Mouse (Mus musculus) heart, postnatal 4 days (tissue): ENCODE measurements around the gene Tas2r126. TPM values are rescaled to one million over a fixed set of nuclear protein-coding genes. Genes with fewer than 3 reads are reported as not detected.
A peak's percentile ranks its signal among the peaks of the same experiment; 100 is the strongest.
"Not testable (repeated sequence)": the region's sequence is repeated elsewhere in the genome, so short reads cannot be mapped to it uniquely, and the experiment has no call there.

Source experiments
- DNase-seq: peaks from one replicate; pipeline ENCODE4 v3.0.0; 2021
- total RNA-seq, 2 experiments: library from RNA; stranded (reverse); gene quantifications; 2 replicates each; pipeline ENCODE4 v1.2.3; 2021

Tas2r126 gene
- total RNA-seq, result not detected

GRCm38 (mm10) chr6:42434446-42434845 lies at the start of gene Tas2r126:
Tas2r126 (plus strand) TSS chr6:42434535.
- peak; percentile 7 for DNase-seq

GRCm38 (mm10) chr6:42385635-42386034 lies 48.7 kb upstream of the Tas2r126 start:
- DNase-seq, result peak; percentile 10

GRCm38 (mm10) chr6:42391796-42392330 lies 42.5 kb upstream of the Tas2r126 start:
- peak; percentile 9 for DNase-seq

- DNase-seq, result peak; percentile 89
Measured at GRCm38 (mm10) chr6:42395960-42396809, 38.1 kb upstream of the Tas2r126 start.

DNA sequence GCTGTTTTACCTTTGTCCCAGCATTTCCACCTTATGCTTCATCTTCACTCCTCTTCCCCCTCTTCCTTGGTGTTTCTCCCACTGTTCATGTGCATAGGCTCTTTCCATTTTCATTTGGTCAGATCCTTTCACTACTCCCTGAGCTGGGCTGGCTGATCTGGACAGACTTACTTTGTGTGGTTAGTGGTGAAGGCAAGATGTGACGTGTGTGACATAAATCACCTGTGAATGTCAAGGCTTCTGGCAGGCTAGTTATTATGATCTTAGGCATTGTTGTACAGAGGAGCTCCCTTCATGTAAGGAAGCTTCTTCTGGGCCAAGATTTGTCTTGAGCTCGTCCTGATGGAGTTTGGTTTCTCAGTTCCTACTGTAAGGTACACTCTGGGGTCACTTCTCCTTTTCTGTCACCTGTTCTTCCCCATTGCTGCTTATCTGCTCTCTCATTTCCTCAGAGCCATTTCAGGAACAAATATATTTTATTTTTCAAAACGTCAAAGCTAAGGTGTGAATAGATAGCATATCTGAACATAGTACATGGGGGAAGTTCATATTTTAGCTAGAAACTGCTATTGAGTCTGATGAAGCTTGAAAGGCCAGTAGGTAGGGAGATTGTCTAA lies 37.2 kb upstream of the Tas2r126 start:
- DNase-seq, result peak; percentile 8

- DNase-seq, result no peak
Measured at GRCm38 (mm10) chr6:42398285-42398684, 36.0 kb upstream of the Tas2r126 start.

DNA sequence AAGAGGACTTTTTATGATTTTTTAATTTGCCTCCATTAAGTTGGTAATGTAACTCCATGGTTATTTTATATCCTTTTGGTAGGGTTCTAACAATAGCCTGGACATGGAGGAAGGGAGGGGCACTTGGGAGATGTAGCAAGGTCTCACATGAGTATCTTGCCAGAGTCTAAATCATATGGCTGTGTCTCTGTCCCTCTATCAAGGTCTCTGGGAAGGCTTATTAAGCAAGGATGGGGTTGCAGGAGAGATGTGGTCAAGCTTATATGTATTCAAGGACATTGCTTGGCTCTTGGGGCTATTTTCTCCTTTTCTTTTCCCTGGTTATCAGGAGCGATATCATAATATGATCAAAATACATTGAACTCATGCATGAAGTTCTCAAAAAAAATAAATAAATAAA lies 35.3 kb upstream of the Tas2r126 start:
- no peak for DNase-seq

DNA sequence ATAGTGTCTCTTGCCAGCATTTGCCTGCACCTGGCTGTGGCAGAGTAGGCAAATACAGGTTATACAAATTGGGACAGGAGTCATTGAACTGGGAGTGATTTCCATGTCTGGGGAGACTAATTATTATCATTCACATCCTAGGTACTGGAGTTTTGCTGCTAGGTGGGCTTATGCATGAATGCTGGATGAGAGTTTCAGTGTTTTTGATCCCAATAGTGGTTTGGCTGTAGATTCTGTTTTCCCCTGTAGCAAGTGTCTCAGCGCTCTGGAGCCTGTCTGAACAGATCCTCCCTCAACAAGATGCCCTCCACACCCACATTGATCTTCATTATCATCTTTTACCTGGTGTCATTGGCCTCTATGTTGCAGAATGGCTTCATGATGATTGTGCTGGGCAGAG lies 34.4 kb upstream of the Tas2r126 start, which contains the start of gene Tas2r143:
Tas2r143 (plus strand) TSS at position 301 of the 400 bp plus-strand sequence.
- no peak for DNase-seq

GRCm38 (mm10) chr6:42405134-42405533 lies 29.2 kb upstream of the Tas2r126 start, which contains the start of gene Tas2r135:
Tas2r135 (plus strand) TSS chr6:42405434.
- DNase-seq, result no peak

DNA sequence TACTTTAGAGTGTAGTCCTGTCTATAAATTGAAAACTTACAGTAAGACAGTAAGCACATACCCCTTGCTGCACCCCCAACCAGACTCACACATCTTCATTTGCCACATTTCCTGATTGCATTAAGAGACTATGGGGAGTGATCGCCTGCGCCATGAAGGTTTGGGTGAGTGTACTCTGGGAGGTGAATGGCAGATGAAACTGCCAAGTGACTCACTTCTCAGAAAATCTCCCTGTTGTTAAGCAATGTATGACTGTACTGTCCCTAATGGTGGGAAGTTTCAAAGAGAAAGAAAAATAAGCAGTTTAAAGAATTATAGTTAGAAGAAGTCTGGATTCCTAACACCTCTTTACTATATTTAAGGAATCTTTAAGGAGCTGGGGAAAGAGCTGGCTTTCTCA lies 14.9 kb upstream of the Tas2r126 start:
- no peak for DNase-seq

DNA sequence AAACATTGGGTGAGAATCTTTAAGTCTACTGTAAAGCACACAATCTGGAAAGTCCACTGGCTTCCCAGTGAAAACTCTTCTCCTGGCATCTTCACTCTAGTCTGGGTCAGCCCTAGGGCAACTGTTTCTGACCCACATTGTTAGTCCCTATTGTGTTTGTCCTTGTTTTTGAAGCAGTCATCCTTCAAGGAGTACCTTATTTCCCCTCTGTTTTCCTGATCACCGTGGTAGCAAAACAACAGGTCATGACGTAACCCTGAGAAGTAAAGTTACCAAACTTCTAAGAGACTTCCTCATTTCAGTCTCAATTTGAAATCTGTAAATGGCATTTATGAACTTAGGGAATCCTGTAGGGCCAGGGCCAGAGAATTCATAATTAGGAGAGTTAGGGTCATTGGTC lies 12.9 kb upstream of the Tas2r126 start:
- DNase-seq, result no peak

DNA sequence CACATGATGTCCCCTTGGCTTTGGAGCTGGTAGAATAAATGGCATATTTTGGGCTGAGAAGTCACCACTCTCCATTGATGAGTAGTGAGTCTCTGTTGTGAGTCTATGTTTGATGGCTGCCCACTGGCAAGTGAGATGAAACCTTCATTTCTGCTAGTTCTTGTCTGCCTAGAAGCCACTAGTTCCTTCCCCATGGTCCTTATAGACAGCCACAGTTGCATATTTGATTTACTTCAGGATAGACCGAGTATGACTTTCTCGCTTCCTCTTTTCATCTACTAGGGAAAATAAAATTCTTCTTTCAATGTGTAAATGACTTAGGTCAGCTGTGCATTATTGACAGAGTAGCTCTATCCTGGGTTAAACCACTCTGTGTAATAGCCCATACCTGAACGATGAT lies 9.9 kb upstream of the Tas2r126 start:
- no peak for DNase-seq

DNA sequence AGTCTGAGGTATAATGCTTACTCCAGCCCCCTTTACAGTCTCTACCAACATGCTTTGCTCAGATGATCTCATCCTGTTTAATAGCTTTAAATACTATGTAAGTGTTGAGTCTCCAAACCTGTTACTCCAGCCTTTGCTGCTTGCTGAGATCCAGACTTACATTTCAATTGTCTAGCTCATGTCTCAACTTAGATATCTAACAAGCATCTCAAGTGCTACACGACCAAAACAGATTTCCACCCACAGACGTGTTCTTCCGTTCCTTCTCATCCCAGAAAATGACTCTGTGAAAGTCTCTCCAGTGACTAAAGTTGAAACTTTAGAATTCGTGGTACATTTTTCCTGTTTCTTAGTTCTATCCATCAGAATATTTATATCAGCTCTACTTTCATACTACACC lies 8.0 kb upstream of the Tas2r126 start:
- no peak for DNase-seq

- DNase-seq, result peak; percentile 10
Measured at GRCm38 (mm10) chr6:42433554-42433953, 781 bp upstream of the Tas2r126 start.

DNA sequence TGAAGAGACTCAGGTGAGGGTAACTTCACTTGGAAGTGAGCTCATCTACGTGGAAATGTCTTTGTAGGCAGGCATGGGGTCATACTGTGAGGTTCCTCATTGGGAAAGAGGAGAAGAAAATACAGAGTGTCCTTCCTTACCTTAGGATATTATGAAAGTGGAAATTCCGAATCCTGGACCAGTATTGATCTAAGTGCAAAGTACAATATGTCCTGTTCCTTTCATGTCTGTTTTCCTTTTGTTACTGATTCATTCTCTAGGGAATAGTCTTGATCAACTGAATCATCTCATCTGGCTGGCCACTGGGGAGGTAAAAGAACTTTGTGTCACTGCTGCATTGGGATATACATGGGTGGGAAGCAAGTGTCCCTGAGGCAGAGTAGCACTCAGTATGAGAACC lies 1.2 kb downstream of the Tas2r126 start:
- no peak for DNase-seq

- DNase-seq, result no peak
Measured at GRCm38 (mm10) chr6:42441395-42441794, 7.1 kb downstream of the Tas2r126 start.

DNA sequence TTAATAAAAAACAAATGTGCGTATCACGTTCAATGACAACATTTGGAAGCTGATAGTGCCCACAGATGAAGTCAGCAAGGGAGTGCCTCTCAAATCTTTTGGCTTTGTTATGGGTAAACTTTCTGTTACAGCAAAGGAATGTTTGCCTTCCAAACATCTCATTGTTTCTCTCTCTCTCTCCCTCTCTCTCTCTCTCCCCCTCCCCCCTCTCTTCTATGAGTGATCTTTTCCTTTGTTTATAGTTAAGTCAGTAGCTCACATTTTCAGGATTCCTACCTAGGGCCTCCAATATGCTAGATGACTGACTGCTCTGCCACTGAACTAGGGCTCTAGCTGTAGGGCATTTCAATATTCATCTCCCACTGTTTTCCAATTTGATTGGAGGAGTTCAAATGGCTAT lies 10.2 kb downstream of the Tas2r126 start:
- no peak for DNase-seq

- no peak for DNase-seq
Measured at GRCm38 (mm10) chr6:42447381-42447780, 13.0 kb downstream of the Tas2r126 start.

DNA sequence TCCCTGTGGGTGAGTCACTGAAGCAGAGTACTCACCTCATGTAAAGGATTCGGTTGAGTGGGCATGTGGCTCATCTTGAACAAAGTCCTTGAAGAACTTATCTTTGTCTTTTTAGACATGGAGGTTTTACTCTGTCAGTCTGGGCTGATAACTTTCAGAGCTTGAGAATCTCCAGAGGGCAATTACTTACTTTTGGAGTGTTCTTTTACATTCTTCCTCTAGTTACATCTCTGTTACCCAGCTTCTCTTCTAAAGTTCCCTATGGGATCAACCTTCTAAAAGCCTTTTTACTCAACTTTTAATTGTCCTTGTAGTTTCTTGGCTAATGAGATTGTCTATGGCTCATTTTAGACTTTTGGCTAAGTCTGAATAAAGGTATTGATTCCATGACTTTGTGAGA lies 30.8 kb downstream of the Tas2r126 start, which contains the start of gene Olfr458:
Olfr458 (minus strand) TSS at position 101 of the 400 bp plus-strand sequence.
- DNase-seq, result no peak

- no peak for DNase-seq
Measured at GRCm38 (mm10) chr6:42470542-42470941, 36.2 kb downstream of the Tas2r126 start.

GRCm38 (mm10) chr6:42471298-42471697 lies 37.0 kb downstream of the Tas2r126 start:
- DNase-seq, result not testable (repeated sequence)

GRCm38 (mm10) chr6:42476235-42476634 lies 41.9 kb downstream of the Tas2r126 start, which contains the start of gene Olfr457:
Olfr457 (minus strand) TSS chr6:42476335.
- no peak for DNase-seq

- DNase-seq, result no peak
Measured at GRCm38 (mm10) chr6:42484633-42485032, 50.3 kb downstream of the Tas2r126 start.
